Mouse (Mus musculus) brain, embryonic 14.5 days (tissue): ENCODE measurements around the gene 1190005I06Rik.

Experiments used
- CTCF ChIP-seq: fragments of 200-500 bp; IDR thresholded peaks from 2 replicates; pipeline ENCODE4 v1.5.1; 2012; ENCODE audit warnings: inconsistent platforms, mild to moderate bottlenecking, moderate library complexity, borderline replicate concordance; ENCODE audit not compliant: insufficient read depth, insufficient read length; ENCODE audit errors: extremely low read depth
- POLR2A ChIP-seq: fragments of 200-500 bp; IDR thresholded peaks from 2 replicates; pipeline ENCODE4 v1.6.1; 2012; ENCODE audit warnings: mild to moderate bottlenecking, inconsistent platforms, borderline replicate concordance; ENCODE audit not compliant: poor library complexity, insufficient read depth, insufficient read length, severe bottlenecking; ENCODE audit errors: extremely low read depth

- no peak for TF ChIP-seq POLR2A
- peak; percentile 82; the same call in 1 of the 2 replicates for TF ChIP-seq CTCF
These were observed 39.5 kb downstream of the 1190005I06Rik start for GRCm38 (mm10) chr8:120607885-120608284.
